Mouse (Mus musculus): ENCODE measurements around the gene Myoz1.

GRCm38 (mm10) chr14:20619131-20619530 lies 37.2 kb downstream of the Myoz1 start:
- no peak for TF ChIP-seq CTCF (IDR thresholded peaks at IDR 0.05)
- TF ChIP-seq EP300 (IDR thresholded peaks at IDR 0.05; ENCODE audit: insufficient read depth, low read depth, low read length) = no peak

Measured in heart, adult 2 months (tissue).